Mouse (Mus musculus) MEL (cell line): ENCODE results near the gene Inafm2. TPM values are rescaled to one million over a fixed set of nuclear protein-coding genes. Genes with fewer than 3 reads are reported as not detected.

Experiments used
- DNase-seq: peaks from one replicate; pipeline ENCODE4 v3.0.0; 2011; ENCODE audit warnings: low read depth, low spot score
- H3K27ac ChIP-seq: 2 replicates; pipeline ENCODE4 v1.5.1; 2012; ENCODE audit warnings: low read depth, mild to moderate bottlenecking, control low read depth, low read length, moderate library complexity; ENCODE audit not compliant: control insufficient read depth
- H3K27me3 ChIP-seq, 2 experiments: fragments of 150-350 bp in 1 of 2; sonication (generic) in 1 of 2; 2 replicates each; pipeline ENCODE4 v1.6.1; 2012; ENCODE audit warnings: low read length in 2 of 2, mild to moderate bottlenecking in 2 of 2, improper control_type of control experiment in 1 of 2, moderate library complexity in 1 of 2; ENCODE audit not compliant: insufficient read depth in 2 of 2, control insufficient read depth in 1 of 2
- H3K36me3 ChIP-seq, 2 experiments: 2 replicates each; pipeline ENCODE4 v1.6.1; 2012 to 2014; ENCODE audit warnings: low read length in 2 of 2, improper control_type of control experiment in 1 of 2, inconsistent platforms in 1 of 2, mild to moderate bottlenecking in 1 of 2; ENCODE audit not compliant: insufficient read depth in 2 of 2, control insufficient read depth in 1 of 2
- H3K4me1 ChIP-seq, 2 experiments: fragments of 150-350 bp in 1 of 2; sonication (generic) in 1 of 2; 2 replicates each; pipeline ENCODE4 v1.6.1; 2012; ENCODE audit warnings: low read length in 2 of 2, improper control_type of control experiment in 1 of 2, mild to moderate bottlenecking in 1 of 2; ENCODE audit not compliant: insufficient read depth in 2 of 2, control insufficient read depth in 1 of 2
- H3K4me3 ChIP-seq, 2 experiments: fragments of 150-350 bp in 1 of 2; sonication (generic) in 1 of 2; 2 replicates each; pipeline ENCODE4 v1.5.1; 2012; ENCODE audit warnings: low read depth in 2 of 2, low read length in 2 of 2, mild to moderate bottlenecking in 2 of 2, moderate library complexity in 2 of 2, control low read depth in 1 of 2, improper control_type of control experiment in 1 of 2; ENCODE audit not compliant: control insufficient read depth in 1 of 2, insufficient read depth in 1 of 2
- H3K79me2 ChIP-seq: 2 replicates; pipeline ENCODE4 v1.6.1; 2012; ENCODE audit warnings: mild to moderate bottlenecking, low read length, moderate library complexity; ENCODE audit not compliant: control insufficient read depth, poor library complexity, insufficient read depth
- H3K9ac ChIP-seq: 2 replicates; pipeline ENCODE4 v1.6.1; 2012; ENCODE audit warnings: low read depth, mild to moderate bottlenecking, control low read depth, low read length, moderate library complexity; ENCODE audit not compliant: control insufficient read depth, poor library complexity, severe bottlenecking
- H3K9me3 ChIP-seq: fragments of 150-350 bp; sonication (generic); replicated peaks from 2 replicates; pipeline ENCODE4 v1.6.1; 2012; ENCODE audit warnings: mild to moderate bottlenecking, low read length, improper control_type of control experiment, moderate library complexity; ENCODE audit not compliant: insufficient read depth
- CHD2 ChIP-seq: IDR thresholded peaks from 2 replicates; pipeline ENCODE4 v1.6.1; 2011; ENCODE audit warnings: low read length, improper control_type of control experiment
- CTCF ChIP-seq, 3 experiments: IDR thresholded peaks in 2 of 3; conservative IDR thresholded peaks in 1 of 3; 2 replicates each; pipeline ENCODE4 v1.5.1; 2011 to 2012; ENCODE audit warnings: low read length in 3 of 3, low read depth in 2 of 3, mild to moderate bottlenecking in 2 of 3, improper control_type of control experiment in 1 of 3, inconsistent platforms in 1 of 3, mixed read lengths in 1 of 3, moderate library complexity in 1 of 3; ENCODE audit not compliant: control insufficient read depth in 1 of 3, insufficient read depth in 1 of 3, poor library complexity in 1 of 3, severe bottlenecking in 1 of 3
- EP300 ChIP-seq, 2 experiments: IDR thresholded peaks; 2 replicates each; pipeline ENCODE4 v1.6.1; 2011; ENCODE audit warnings: improper control_type of control experiment in 2 of 2, low read length in 2 of 2, low read depth in 1 of 2, mild to moderate bottlenecking in 1 of 2
- ETS1 ChIP-seq: IDR thresholded peaks from 2 replicates; pipeline ENCODE4 v1.6.1; 2012; ENCODE audit warnings: low read depth, mild to moderate bottlenecking, inconsistent platforms, low read length, improper control_type of control experiment, moderate library complexity
- MAFK ChIP-seq: IDR thresholded peaks from 2 replicates; pipeline ENCODE4 v1.6.1; 2011; ENCODE audit warnings: low read depth, mild to moderate bottlenecking, low read length, improper control_type of control experiment, borderline replicate concordance
- MAZ ChIP-seq: IDR thresholded peaks from 2 replicates; pipeline ENCODE4 v1.6.1; 2012; ENCODE audit warnings: low read depth, mild to moderate bottlenecking, inconsistent platforms, low read length, improper control_type of control experiment
- POLR2AphosphoS2 ChIP-seq: IDR thresholded peaks from 2 replicates; pipeline ENCODE4 v1.6.1; 2011; ENCODE audit warnings: low read length, improper control_type of control experiment
- POLR2AphosphoS5 ChIP-seq: IDR thresholded peaks from 2 replicates; pipeline ENCODE4 v1.6.1; 2012; ENCODE audit warnings: low read depth, borderline replicate concordance, mild to moderate bottlenecking, inconsistent platforms, low read length, moderate library complexity, mixed read lengths
- RAD21 ChIP-seq: IDR thresholded peaks from 2 replicates; pipeline ENCODE4 v1.6.1; 2011; ENCODE audit warnings: mild to moderate bottlenecking, low read depth, low read length, improper control_type of control experiment
- RCOR1 ChIP-seq: IDR thresholded peaks from 2 replicates; pipeline ENCODE4 v1.6.1; 2012; ENCODE audit warnings: low read depth, mild to moderate bottlenecking, inconsistent platforms, low read length, improper control_type of control experiment
- SMC3 ChIP-seq: IDR thresholded peaks from 2 replicates; pipeline ENCODE4 v1.6.1; 2011; ENCODE audit warnings: low read depth, low read length, improper control_type of control experiment
- TCF12 ChIP-seq: IDR thresholded peaks from 2 replicates; pipeline ENCODE4 v1.6.1; 2014; ENCODE audit warnings: low read depth, mild to moderate bottlenecking, inconsistent platforms, low read length, improper control_type of control experiment, moderate library complexity
- ZC3H11A ChIP-seq: IDR thresholded peaks from 2 replicates; pipeline ENCODE4 v1.6.1; 2012; ENCODE audit warnings: low read depth, mild to moderate bottlenecking, inconsistent platforms, low read length, improper control_type of control experiment
- ZNF384 ChIP-seq: IDR thresholded peaks from 2 replicates; pipeline ENCODE4 v1.6.1; 2012; ENCODE audit warnings: low read depth, mild to moderate bottlenecking, inconsistent platforms, low read length, improper control_type of control experiment
- polyA plus RNA-seq, 2 experiments: library from polyadenylated mRNA; stranded (reverse) in 1 of 2; unstranded in 1 of 2; fragments of >175 nt in 1 of 2; fragments of >200 nt in 1 of 2; gene quantifications; 2 replicates each; pipeline versions ENCODE4 v1.2.1 to v1.2.4; 2012; ENCODE audit warnings: low replicate concordance in 2 of 2, low read depth in 1 of 2; ENCODE audit not compliant: insufficient read length in 2 of 2, insufficient read depth in 1 of 2, missing spikeins in 1 of 2
- total RNA-seq: library from RNA; depleted of rRNA; stranded (reverse); fragments of 300-350 nt; gene quantifications from 2 replicates; pipeline ENCODE4 v1.2.3, GENCODE M21; 2012

The Inafm2 gene
- total and polyA plus RNA-seq, 3 experiments, result 8.6 to 14.5 TPM; not detected in 1

DNA sequence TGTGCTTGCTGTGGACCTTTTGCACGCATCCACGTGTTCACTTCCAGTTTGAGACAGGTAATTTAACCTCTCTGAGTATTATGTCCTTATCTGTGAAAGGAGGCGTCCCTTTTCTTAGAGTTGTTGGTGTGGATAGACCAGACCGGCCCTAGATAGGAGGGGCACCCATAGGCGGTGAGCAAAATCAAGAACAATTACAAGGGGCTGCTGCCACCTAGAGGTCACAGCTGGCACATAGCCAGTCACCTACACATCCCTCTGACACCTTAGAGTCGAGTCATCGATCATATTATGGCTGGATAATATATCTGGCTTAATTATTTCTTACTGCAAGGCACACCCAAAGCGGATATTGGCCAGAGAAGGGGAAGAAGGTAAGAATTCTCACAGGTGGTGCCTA lies 14.3 kb downstream of the Inafm2 start (continued):
- TF ChIP-seq ETS1, result no peak

DNA sequence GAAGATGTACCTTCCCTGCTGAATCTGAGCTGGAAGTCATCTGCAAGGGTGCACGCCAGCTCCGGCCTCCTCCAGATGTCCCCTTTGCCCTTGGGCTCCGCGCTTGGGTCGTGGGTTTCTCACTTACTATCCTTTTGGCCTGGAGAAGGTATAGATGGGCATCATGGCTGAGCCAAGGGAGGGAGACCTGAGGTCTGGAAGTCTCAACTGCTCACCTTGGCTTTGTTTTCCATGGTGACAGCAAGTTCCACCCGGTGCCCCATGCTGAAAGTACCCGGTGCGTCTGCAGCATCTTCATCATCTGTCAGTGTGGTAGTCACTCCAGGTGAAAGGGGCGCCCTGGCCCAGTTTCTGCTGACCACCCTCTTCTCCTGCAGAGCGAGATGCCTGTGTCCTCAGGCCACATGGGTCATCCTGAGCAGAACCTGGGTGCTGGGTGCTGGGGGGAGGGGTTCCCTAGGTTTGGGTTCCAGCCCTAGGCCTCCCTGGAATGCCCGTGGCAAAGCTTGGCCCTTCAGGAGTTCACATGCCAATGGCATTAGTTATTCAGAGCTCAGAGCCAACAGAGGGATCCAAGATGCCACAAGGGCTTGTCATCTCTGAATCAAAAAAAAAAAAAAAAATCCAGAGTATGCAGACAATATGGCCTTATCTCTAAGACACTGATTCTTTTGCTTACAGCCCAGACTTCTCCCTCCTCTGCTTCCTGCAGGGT lies 14.9 kb downstream of the Inafm2 start:
- Histone ChIP-seq H3K4me3 (no peak overlapping the region), H3K79me2 (peaks cover 3% of the 10 kb centered on the region), H3K27me3 (no peaks in the 10 kb centered on the region), H3K36me3 (peaks cover 0 to 8% of the 10 kb centered on the region in 2 experiments; a peak in 2 of 4 replicates), H3K27ac (no peak overlapping the region), H3K9me3 (no peaks in the 10 kb centered on the region), H3K9ac (no peak overlapping the region), H3K4me1 (peaks cover 3 to 19% of the 10 kb centered on the region in 2 experiments; a peak in 3 of 4 replicates)
- no peak for TF ChIP-seq MAFK
- TF ChIP-seq RAD21, result no peak
- TF ChIP-seq ZNF384, result peak; percentile 49
- peak; percentile 30; the same call in 1 of the 2 replicates for TF ChIP-seq RCOR1
- TF ChIP-seq TCF12, result no peak
- TF ChIP-seq CHD2, result no peak
- TF ChIP-seq POLR2AphosphoS2, result no peak
- DNase-seq, result no peak

DNA sequence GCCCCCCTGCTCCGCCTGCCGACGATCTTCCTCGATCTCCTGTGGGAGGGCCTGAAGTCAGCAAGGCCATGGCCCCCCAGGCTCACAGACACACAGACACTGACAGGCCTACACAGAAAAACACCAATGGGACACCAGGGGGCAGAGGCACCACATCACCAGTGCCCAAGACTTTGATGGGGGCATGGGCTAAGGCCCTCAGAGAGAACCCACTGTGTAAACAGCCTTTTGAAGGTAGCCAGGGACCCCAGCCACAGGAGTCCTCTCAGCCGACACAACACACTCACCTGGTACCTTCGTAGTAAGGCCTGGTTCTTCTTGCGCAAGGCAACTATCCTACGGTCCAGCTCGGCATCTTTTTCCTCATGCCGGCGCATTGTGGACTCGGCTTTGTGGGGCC lies 15.8 kb downstream of the Inafm2 start:
- Histone ChIP-seq H3K79me2 (peaks cover 3% of the 10 kb centered on the region), H3K27ac (peak overlapping the region; percentile 5; the same call in 1 of the 2 replicates), H3K27me3 (no peaks in the 10 kb centered on the region), H3K4me3 (peak overlapping the region; percentile 66 to 90), H3K9me3 (no peaks in the 10 kb centered on the region), H3K4me1 (peaks cover 3 to 19% of the 10 kb centered on the region in 2 experiments; a peak in 3 of 4 replicates), H3K9ac (peak overlapping the region; percentile 90), H3K36me3 (peaks cover 0 to 8% of the 10 kb centered on the region in 2 experiments; a peak in 2 of 4 replicates)
- TF ChIP-seq RAD21, result peak; percentile 51
- no peak for TF ChIP-seq POLR2AphosphoS5
- TF ChIP-seq EP300 (IDR thresholded peaks at IDR 0.05; ENCODE audit: low read depth in 1 of 2, low read length in 2 of 2), result no peak
- peak; percentile 29 to 53 (median 43); a peak in 5 of 6 replicates for TF ChIP-seq CTCF (IDR thresholded peaks at IDR 0.05 in 2 of 3, conservative IDR thresholded peaks at IDR 0.05 in 1 of 3; ENCODE audit: control insufficient read depth in 1 of 3, insufficient read depth in 1 of 3, low read depth in 2 of 3, low read length in 3 of 3, poor library complexity in 1 of 3, severe bottlenecking in 1 of 3)
- TF ChIP-seq MAZ, result 0 out of 2 replicates have a peak, but pooled peaks have one; percentile 15
- peak; percentile 57 for TF ChIP-seq ZC3H11A
- peak; percentile 69 for TF ChIP-seq SMC3
- no peak for DNase-seq
